Mouse (Mus musculus): ENCODE measurements around the gene Narfl. TPM values are rescaled to one million over a fixed set of nuclear protein-coding genes. Genes with fewer than 3 reads are reported as not detected.

The Narfl gene
- total and polyA plus RNA-seq, 3 experiments = 30.6 to 34.3 TPM; not detected in 1

DNA sequence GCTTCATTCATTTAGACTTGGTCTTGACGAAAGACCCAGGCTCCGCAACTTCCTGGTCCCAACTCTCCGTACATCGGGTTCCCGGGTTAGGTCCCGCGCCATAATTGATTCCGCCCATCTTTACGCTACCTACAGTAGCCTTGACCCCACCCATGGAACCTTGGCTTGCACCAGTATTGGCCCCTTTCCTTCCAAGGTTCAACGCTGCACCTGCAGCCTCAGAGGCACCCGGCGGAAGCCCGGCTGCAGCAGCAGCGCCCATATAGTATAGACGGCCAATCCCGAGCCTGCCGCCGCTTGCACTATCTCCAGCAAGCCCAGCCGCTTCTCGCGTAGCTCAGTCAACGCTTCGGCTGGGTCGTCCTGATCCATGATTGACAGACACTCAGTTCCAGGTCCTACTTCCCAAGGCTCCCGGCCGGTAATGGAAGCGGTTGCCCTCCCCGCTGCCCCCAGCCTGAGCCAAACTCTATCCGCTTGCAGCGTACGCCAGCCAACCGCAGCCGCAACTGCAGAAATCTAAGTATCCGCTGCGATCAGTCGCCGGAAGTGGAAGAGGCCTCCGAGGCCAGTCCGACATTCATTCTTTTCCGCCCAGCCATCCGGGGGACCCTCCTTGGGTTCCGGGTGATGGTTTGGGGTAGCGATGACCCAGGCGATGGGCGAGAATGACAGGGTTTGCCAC is 18.4 kb downstream of the Narfl start:
- DNase-seq (ENCODE audit: low read depth, low spot score) = peak; percentile 95
- H3K36me3 ChIP-seq (ENCODE audit: control insufficient read depth in 1 of 2, insufficient read depth in 2 of 2, low read length in 2 of 2) = peaks cover 0 to 5% of the 10 kb centered on the region in 2 experiments; a peak in 1 of 4 replicates
- peak overlapping the region; percentile 97 for H3K27ac ChIP-seq (ENCODE audit: control insufficient read depth, low read depth, low read length)
- no peaks in the 10 kb centered on the region for H3K27me3 ChIP-seq (ENCODE audit: control insufficient read depth in 1 of 2, insufficient read depth in 2 of 2, low read length in 2 of 2)
- H3K9me3 ChIP-seq (replicated peaks; ENCODE audit: insufficient read depth, low read length) = no peaks in the 10 kb centered on the region
- H3K9ac ChIP-seq (ENCODE audit: control insufficient read depth, low read depth, low read length, poor library complexity, severe bottlenecking) = peak overlapping the region; percentile 87
- H3K4me3 ChIP-seq (ENCODE audit: control insufficient read depth in 1 of 2, insufficient read depth in 1 of 2, low read depth in 2 of 2, low read length in 2 of 2) = peak overlapping the region; percentile 67 to 84
- H3K4me1 ChIP-seq (ENCODE audit: control insufficient read depth in 1 of 2, insufficient read depth in 2 of 2, low read length in 2 of 2) = peaks cover 0 to 24% of the 10 kb centered on the region in 2 experiments; a peak in 2 of 4 replicates
- peaks cover 20% of the 10 kb centered on the region for H3K79me2 ChIP-seq (ENCODE audit: control insufficient read depth, insufficient read depth, low read length, poor library complexity)
- no peak for TF ChIP-seq BHLHE40 (IDR thresholded peaks at IDR 0.05; ENCODE audit: borderline replicate concordance, low read depth, low read length)
- peak in 1 of 2 experiments; percentile 36; a peak in 2 of 4 replicates for TF ChIP-seq EP300 (IDR thresholded peaks at IDR 0.05; ENCODE audit: low read depth in 1 of 2, low read length in 2 of 2)
- no peak for TF ChIP-seq JUND (IDR thresholded peaks at IDR 0.05; ENCODE audit: low read depth, low read length)
- TF ChIP-seq E2F4 (IDR thresholded peaks at IDR 0.05; ENCODE audit: borderline replicate concordance, low read depth, low read length) = no peak
- TF ChIP-seq MAZ (IDR thresholded peaks at IDR 0.05; ENCODE audit: low read depth, low read length) = peak; percentile 6; the same call in 1 of the 2 replicates
- TF ChIP-seq TAL1 (IDR thresholded peaks at IDR 0.05; ENCODE audit: low read length) = no peak
- peak; percentile 80 for TF ChIP-seq ELF1 (IDR thresholded peaks at IDR 0.05; ENCODE audit: low read depth, low read length)
- TF ChIP-seq MAX (IDR thresholded peaks at IDR 0.05; ENCODE audit: low read length) = no peak
- peak; percentile 1; the same call in 1 of the 2 replicates for TF ChIP-seq GATA1 (IDR thresholded peaks at IDR 0.05; ENCODE audit: low read depth, low read length)
- TF ChIP-seq ZKSCAN1 (IDR thresholded peaks at IDR 0.05; ENCODE audit: low read depth, low read length) = no peak
- no peak for TF ChIP-seq ZNF384 (IDR thresholded peaks at IDR 0.05; ENCODE audit: low read depth, low read length)
- TF ChIP-seq GABPA (IDR thresholded peaks at IDR 0.05; ENCODE audit: low read depth, low read length) = no peak
- no peak; the same call in 1 of the 2 replicates for TF ChIP-seq KAT2A (conservative IDR thresholded peaks at IDR 0.05; ENCODE audit: low read depth, low read length)
- no peak; the same call in 1 of the 2 replicates for TF ChIP-seq CHD1 (IDR thresholded peaks at IDR 0.05; ENCODE audit: low read depth, low read length)
- no peak for TF ChIP-seq MYB (IDR thresholded peaks at IDR 0.05; ENCODE audit: low read depth, low read length)
- peak; percentile 64 for TF ChIP-seq TCF12 (IDR thresholded peaks at IDR 0.05; ENCODE audit: low read depth, low read length)
- peak; percentile 81 for TF ChIP-seq SIN3A (IDR thresholded peaks at IDR 0.05; ENCODE audit: low read length)
- 0 out of 2 replicates have a peak, but pooled peaks have one; percentile 67 for TF ChIP-seq UBTF (IDR thresholded peaks at IDR 0.05; ENCODE audit: borderline replicate concordance, insufficient read depth, low read depth, low read length)
- TF ChIP-seq ETS1 (IDR thresholded peaks at IDR 0.05; ENCODE audit: low read depth, low read length) = peak; percentile 49; the same call in 1 of the 2 replicates
- TF ChIP-seq HCFC1 (IDR thresholded peaks at IDR 0.05; ENCODE audit: low read depth, low read length) = peak; percentile 92
- no peak; the same call in 1 of the 2 replicates for TF ChIP-seq POLR2AphosphoS5 (IDR thresholded peaks at IDR 0.05; ENCODE audit: borderline replicate concordance, low read depth, low read length)
- TF ChIP-seq NRF1 (IDR thresholded peaks at IDR 0.05; ENCODE audit: insufficient read depth, low read depth, low read length, poor library complexity, severe bottlenecking) = peak; percentile 32; the same call in 1 of the 2 replicates
- no peak for TF ChIP-seq ZC3H11A (IDR thresholded peaks at IDR 0.05; ENCODE audit: low read depth, low read length)
- no peak for TF ChIP-seq MEF2A (IDR thresholded peaks at IDR 0.05; ENCODE audit: extremely low read depth, insufficient replicate concordance, low read depth, low read length, poor library complexity, severe bottlenecking)
- TF ChIP-seq USF1 (IDR thresholded peaks at IDR 0.05; ENCODE audit: low read depth, low read length) = no peak
- TF ChIP-seq POLR2AphosphoS2 (IDR thresholded peaks at IDR 0.05; ENCODE audit: low read length) = peak; percentile 80
- TF ChIP-seq TBP (IDR thresholded peaks at IDR 0.05; ENCODE audit: low read depth, low read length) = peak; percentile 89
- TF ChIP-seq MAFK (IDR thresholded peaks at IDR 0.05; ENCODE audit: borderline replicate concordance, low read depth, low read length) = no peak
- peak; percentile 43; the same call in 1 of the 2 replicates for TF ChIP-seq MXI1 (IDR thresholded peaks at IDR 0.05; ENCODE audit: low read depth, low read length)
- TF ChIP-seq RCOR1 (IDR thresholded peaks at IDR 0.05; ENCODE audit: low read depth, low read length) = no peak
- TF ChIP-seq CHD2 (IDR thresholded peaks at IDR 0.05; ENCODE audit: low read length) = no peak
- no peak for TF ChIP-seq USF2 (IDR thresholded peaks at IDR 0.05; ENCODE audit: borderline replicate concordance in 1 of 2, insufficient read depth in 1 of 2, low read depth in 1 of 2, low read length in 2 of 2)
- TF ChIP-seq POLR2A (IDR thresholded peaks at IDR 0.05; ENCODE audit: control insufficient read depth in 1 of 2, insufficient read depth in 1 of 2, low read depth in 1 of 2, low read length in 2 of 2, poor library complexity in 1 of 2) = peak; percentile 55 to 82; a peak in 3 of 4 replicates
- TF ChIP-seq NELFE (IDR thresholded peaks at IDR 0.05; ENCODE audit: low read depth, low read length) = peak; percentile 86
- no peak for TF ChIP-seq MYC (IDR thresholded peaks at IDR 0.05; ENCODE audit: low read depth, low read length)
